Mouse (Mus musculus): Measurements from ENCODE around the gene Tspan6. TPM values are rescaled to one million over a fixed set of nuclear protein-coding genes. Genes with fewer than 3 reads are reported as not detected.

Tspan6 gene
- polyA plus RNA-seq, 1 experiment from 2014 or later, result 38.2 TPM

DNA sequence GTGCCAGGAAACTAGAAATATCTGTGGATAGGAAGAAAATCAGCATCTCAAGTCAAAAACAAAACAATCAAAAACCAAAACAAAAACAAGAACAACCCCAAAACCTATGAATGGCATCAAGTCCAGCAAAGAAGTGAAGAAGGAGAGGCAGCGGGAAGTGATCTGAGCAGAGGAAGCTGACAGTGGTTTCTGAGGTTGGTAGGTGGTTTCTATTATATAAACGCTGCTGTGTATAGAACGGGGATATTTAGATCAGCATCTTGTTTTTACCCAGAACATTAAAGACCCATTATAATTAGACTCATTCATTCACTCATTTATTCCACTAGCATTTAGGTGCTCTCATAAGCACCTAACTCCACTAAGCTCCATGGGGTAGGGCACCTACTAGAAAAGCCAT lies 10.9 kb downstream of the Tspan6 start:
- Histone ChIP-seq H3K9ac (ENCODE audit: low read depth, low read length) (no peak overlapping the region), H3K4me3 (ENCODE audit: low read depth, low read length) (no peak overlapping the region), H3K36me3 (ENCODE audit: control insufficient read depth, insufficient read depth) (no peaks in the 10 kb centered on the region), H3K4me2 (replicated peaks; ENCODE audit: low read depth) (no peak overlapping the region), H3K9me3 (ENCODE audit: control insufficient read depth) (no peaks in the 10 kb centered on the region), H3K27me3 (replicated peaks; ENCODE audit: control insufficient read depth, insufficient read depth, low read length) (no peaks in the 10 kb centered on the region), H3K27ac (ENCODE audit: low read depth, low read length) (no peak overlapping the region), H3K4me1 (replicated peaks; ENCODE audit: control insufficient read depth, insufficient read depth, low read length) (no peaks in the 10 kb centered on the region)
- no peak for ATAC-seq
- TF ChIP-seq CTCF (IDR thresholded peaks at IDR 0.05; ENCODE audit: low read depth), result no peak
- WGBS, result 92% methylated on average over 3 of the region's 3 CpGs

DNA sequence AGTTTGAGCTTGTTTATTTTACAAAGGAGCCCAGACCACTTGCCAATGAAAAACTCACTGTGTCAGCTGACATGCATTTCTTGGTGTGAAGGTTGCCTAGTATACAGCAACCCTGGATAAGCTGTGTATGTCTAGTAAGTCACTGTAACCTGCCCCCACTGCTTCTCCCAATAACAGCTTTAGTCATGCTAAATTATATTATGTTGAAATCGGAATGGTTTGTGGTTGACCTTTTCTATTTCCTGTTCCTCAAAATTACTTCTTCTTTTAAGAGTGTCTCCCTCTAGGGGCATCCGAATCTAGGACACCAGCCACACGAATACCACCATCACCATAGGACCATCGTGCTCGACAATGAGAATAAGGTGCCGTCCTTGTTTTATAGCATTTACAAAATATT lies 28.5 kb downstream of the Tspan6 start:
- 84% methylated on average over 6 of the region's 6 CpGs for WGBS
- no peak for TF ChIP-seq CTCF (IDR thresholded peaks at IDR 0.05; ENCODE audit: low read depth)

DNA sequence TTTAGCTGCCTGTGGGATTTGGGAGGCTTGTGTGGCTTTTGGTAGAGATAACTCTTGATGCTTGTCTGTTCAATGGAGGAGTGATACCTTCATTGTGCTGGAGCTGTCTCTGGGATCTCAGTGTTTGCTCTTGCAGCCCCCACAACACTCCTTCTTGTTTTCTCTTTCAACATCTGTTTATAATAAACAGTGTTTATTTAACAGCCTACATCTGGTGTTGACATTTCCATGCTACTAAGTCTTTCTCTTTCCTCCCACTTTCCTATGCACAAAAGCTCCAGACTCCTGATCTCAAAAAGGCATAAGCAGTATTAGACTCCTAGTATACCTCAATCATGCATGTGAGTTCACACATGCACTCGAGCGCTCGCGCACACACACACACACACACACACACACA lies 44.6 kb downstream of the Tspan6 start:
- Histone ChIP-seq H3K9ac (ENCODE audit: low read depth, low read length) (no peak overlapping the region), H3K9me3 (ENCODE audit: control insufficient read depth) (no peaks in the 10 kb centered on the region), H3K4me2 (replicated peaks; ENCODE audit: low read depth) (no peak overlapping the region), H3K4me1 (replicated peaks; ENCODE audit: control insufficient read depth, insufficient read depth, low read length) (no peaks in the 10 kb centered on the region), H3K36me3 (ENCODE audit: control insufficient read depth, insufficient read depth) (no peaks in the 10 kb centered on the region), H3K27ac (ENCODE audit: low read depth, low read length) (no peak overlapping the region), H3K4me3 (ENCODE audit: low read depth, low read length) (no peak overlapping the region), H3K27me3 (replicated peaks; ENCODE audit: control insufficient read depth, insufficient read depth, low read length) (no peaks in the 10 kb centered on the region)
- ATAC-seq, result no peak
- WGBS, result 81% methylated on average over 4 of the region's 4 CpGs
- TF ChIP-seq CTCF (IDR thresholded peaks at IDR 0.05; ENCODE audit: low read depth), result no peak

More for the DNA sequence above, 28.5 kb downstream of the Tspan6 start:
- Histone ChIP-seq H3K4me1 (replicated peaks; ENCODE audit: control insufficient read depth, insufficient read depth, low read length) (no peaks in the 10 kb centered on the region), H3K27ac (ENCODE audit: low read depth, low read length) (no peak overlapping the region), H3K9ac (ENCODE audit: low read depth, low read length) (no peak overlapping the region), H3K4me2 (replicated peaks; ENCODE audit: low read depth) (no peak overlapping the region), H3K36me3 (ENCODE audit: control insufficient read depth, insufficient read depth) (no peaks in the 10 kb centered on the region), H3K27me3 (replicated peaks; ENCODE audit: control insufficient read depth, insufficient read depth, low read length) (no peaks in the 10 kb centered on the region), H3K4me3 (ENCODE audit: low read depth, low read length) (no peak overlapping the region), H3K9me3 (ENCODE audit: control insufficient read depth) (no peaks in the 10 kb centered on the region)
- ATAC-seq, result no peak

DNA sequence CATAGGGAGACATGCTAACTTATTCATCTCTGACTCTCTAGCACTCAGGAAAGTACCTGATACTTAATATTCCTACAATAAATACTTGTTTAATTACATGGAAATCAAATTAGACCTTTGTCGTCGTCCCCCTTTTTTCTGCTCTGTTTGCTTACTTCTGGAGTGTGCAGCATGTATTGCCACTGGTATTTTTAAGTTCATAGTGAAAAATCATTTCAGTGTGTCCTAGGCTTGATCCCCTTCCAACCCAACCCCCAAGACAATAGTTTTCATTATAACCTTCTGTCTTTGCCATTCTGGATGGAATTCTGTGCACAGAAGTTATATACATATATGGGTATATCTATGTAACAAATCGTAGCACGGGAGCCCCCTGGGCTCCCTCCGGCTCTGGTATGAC lies 47.5 kb downstream of the Tspan6 start, which contains the start of gene Tnmd:
Gene Tnmd (plus strand): TSS at position 301 of the 400 bp plus-strand sequence.
- no peaks in the 10 kb centered on the region for H3K36me3 ChIP-seq (ENCODE audit: control insufficient read depth, insufficient read depth)
- H3K4me1 ChIP-seq (replicated peaks; ENCODE audit: control insufficient read depth, insufficient read depth, low read length), result no peaks in the 10 kb centered on the region
- no peak within 1 kb of the TSS for H3K27ac ChIP-seq (ENCODE audit: low read depth, low read length)
- 71% methylated on average over 5 of the region's 5 CpGs for WGBS
- no peak within 1 kb of the TSS for H3K4me3 ChIP-seq (ENCODE audit: low read depth, low read length)
- H3K9ac ChIP-seq (ENCODE audit: low read depth, low read length), result no peak within 1 kb of the TSS
- ATAC-seq, result no peak
- H3K9me3 ChIP-seq (ENCODE audit: control insufficient read depth), result no peaks in the 10 kb centered on the region
- no peak within 1 kb of the TSS for H3K4me2 ChIP-seq (replicated peaks; ENCODE audit: low read depth)
- TF ChIP-seq CTCF (IDR thresholded peaks at IDR 0.05; ENCODE audit: low read depth), result no peak
- no peaks in the 10 kb centered on the region for H3K27me3 ChIP-seq (replicated peaks; ENCODE audit: control insufficient read depth, insufficient read depth, low read length)

Other genes with a start within 250 kb of the Tspan6 start
- 1.3 and 1.7 TPM in 2 replicates for gene Pcdh19, start 209.4 kb downstream of the Tspan6 start, polyA plus RNA-seq (2015; fragmentation: Nextera tagmentation; extraction: Ambion mirVana)
- gene Tnmd, start 47.4 kb downstream of the Tspan6 start, polyA plus RNA-seq (2015; fragmentation: Nextera tagmentation; extraction: Ambion mirVana), result 0.10 and 0.14 TPM in 2 replicates
- gene Srpx2, start 10.0 kb upstream of the Tspan6 start, polyA plus RNA-seq (2015; fragmentation: Nextera tagmentation; extraction: Ambion mirVana), result 4.5 and 5.1 TPM in 2 replicates
- gene Sytl4, start 83.4 kb upstream of the Tspan6 start, polyA plus RNA-seq (2015; fragmentation: Nextera tagmentation; extraction: Ambion mirVana), result 0.68 and 0.83 TPM in 2 replicates
- gene Cstf2, start 160.8 kb upstream of the Tspan6 start, polyA plus RNA-seq (2015; fragmentation: Nextera tagmentation; extraction: Ambion mirVana), result 11.3 and 11.6 TPM in 2 replicates